Mouse (Mus musculus) kidney, adult 2 months (tissue): ENCODE measurements around the gene Ccdc88c. TPM values are rescaled to one million over a fixed set of nuclear protein-coding genes. Genes with fewer than 3 reads are reported as not detected.

Experiments
- DNase-seq: peaks from one replicate; pipeline ENCODE4 v3.0.0; 2021
- H3K27ac ChIP-seq: fragments of 200-500 bp; 2 replicates; pipeline ENCODE4 v1.5.1; 2012; ENCODE audit warnings: low read depth, low read length, control low read depth, inconsistent platforms; ENCODE audit not compliant: insufficient read depth
- H3K27me3 ChIP-seq: fragments of 200-500 bp; replicated peaks from 2 replicates; pipeline ENCODE4 v1.6.1; 2012; ENCODE audit warnings: mild to moderate bottlenecking, moderate library complexity, low read length, inconsistent platforms; ENCODE audit not compliant: control insufficient read depth, insufficient read depth
- H3K36me3 ChIP-seq: fragments of 200-500 bp; 2 replicates; pipeline ENCODE4 v1.6.1; 2012; ENCODE audit warnings: mild to moderate bottlenecking, moderate library complexity, low read length, inconsistent platforms; ENCODE audit not compliant: control insufficient read depth, insufficient read depth
- H3K4me1 ChIP-seq: fragments of 200-500 bp; 2 replicates; pipeline ENCODE4 v1.6.1; 2011; ENCODE audit warnings: low read length; ENCODE audit not compliant: control insufficient read depth, insufficient read depth
- H3K4me3 ChIP-seq: fragments of 200-500 bp; 2 replicates; pipeline ENCODE4 v1.5.1; 2011; ENCODE audit warnings: mild to moderate bottlenecking, low read depth, low read length, control low read depth; ENCODE audit not compliant: insufficient read depth
- CTCF ChIP-seq: fragments of 200-500 bp; conservative IDR thresholded peaks from 2 replicates; pipeline ENCODE4 v1.5.1; 2011; ENCODE audit warnings: low read depth, mild to moderate bottlenecking, control low read depth, low read length, moderate library complexity, mixed read lengths; ENCODE audit not compliant: insufficient read depth, insufficient read length
- POLR2A ChIP-seq: fragments of 200-500 bp; IDR thresholded peaks from one replicate; pipeline ENCODE4 v1.6.1; 2011; ENCODE audit warnings: low read depth, low read length, control low read depth
- WGBS: fragments of 180-500 bp; shearing (Covaris S2); methylation state at CpG from one replicate; pipeline ENCODE4 v1.1.7; 2018; 5-methylcytosine and 5-hydroxymethylcytosine counted together
- polyA plus RNA-seq: library from polyadenylated mRNA; depleted of rRNA; stranded (reverse); fragments of >200 nt; gene quantifications from 2 replicates; pipeline ENCODE4 v1.2.3, GENCODE M21; 2012

Gene Ccdc88c
- polyA plus RNA-seq, 1 experiment: 6.6 TPM

DNA sequence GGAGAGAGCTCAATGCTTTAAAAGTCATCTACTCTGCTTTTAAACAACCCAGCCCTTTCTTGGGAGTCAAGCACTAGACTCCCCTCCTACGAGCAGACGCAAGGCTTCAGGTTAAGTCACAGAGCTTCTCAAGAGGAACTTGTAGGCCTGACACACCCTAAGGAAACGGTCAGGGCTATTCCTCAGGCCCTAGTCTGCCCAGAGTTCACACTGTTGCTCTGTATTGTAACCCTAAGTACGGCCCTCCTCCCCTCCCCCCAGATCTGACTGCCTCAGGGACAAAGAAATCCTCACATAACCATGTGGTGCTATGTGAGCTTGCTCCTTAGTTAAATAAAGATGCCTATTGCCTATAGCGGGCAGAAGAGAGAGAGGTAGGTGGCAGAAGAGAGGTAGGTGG lies 79.7 kb downstream of the Ccdc88c start:
- DNase-seq: no peak
- no peak overlapping the region for H3K27ac ChIP-seq
- no peak overlapping the region for H3K4me3 ChIP-seq
- no peaks in the 10 kb centered on the region for H3K36me3 ChIP-seq
- no peaks in the 10 kb centered on the region for H3K27me3 ChIP-seq
- TF ChIP-seq CTCF (no peak), POLR2A (no peak)
- H3K4me1 ChIP-seq: no peaks in the 10 kb centered on the region
- 80% methylated on average over 5 of the region's 5 CpGs for WGBS

DNA sequence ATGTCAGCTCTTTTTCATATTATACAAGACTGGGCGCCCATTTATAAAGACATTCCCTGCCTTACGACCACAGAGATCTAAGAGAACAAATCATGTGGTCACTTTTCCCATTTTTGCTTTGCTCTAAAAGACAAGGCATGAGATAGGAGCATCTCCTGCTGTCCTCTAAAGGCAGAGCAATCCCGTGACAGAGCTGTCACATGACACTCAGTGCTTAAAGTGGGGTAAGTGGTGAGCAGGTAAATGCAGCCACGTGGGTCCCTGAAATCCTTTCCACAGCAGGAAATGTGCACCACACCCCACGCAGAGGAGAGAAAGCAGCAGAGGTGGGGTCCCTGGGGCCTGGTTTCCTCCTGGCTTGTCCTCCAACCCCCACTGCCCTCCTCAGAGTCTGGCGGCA lies 80.8 kb downstream of the Ccdc88c start:
- no peaks in the 10 kb centered on the region for H3K4me1 ChIP-seq
- no peak overlapping the region for H3K4me3 ChIP-seq
- H3K27me3 ChIP-seq: no peaks in the 10 kb centered on the region
- no peaks in the 10 kb centered on the region for H3K36me3 ChIP-seq
- 85% methylated on average over 6 of the region's 6 CpGs for WGBS
- H3K27ac ChIP-seq: no peak overlapping the region
- no peak for DNase-seq
- TF ChIP-seq POLR2A: no peak
- no peak for TF ChIP-seq CTCF

DNA sequence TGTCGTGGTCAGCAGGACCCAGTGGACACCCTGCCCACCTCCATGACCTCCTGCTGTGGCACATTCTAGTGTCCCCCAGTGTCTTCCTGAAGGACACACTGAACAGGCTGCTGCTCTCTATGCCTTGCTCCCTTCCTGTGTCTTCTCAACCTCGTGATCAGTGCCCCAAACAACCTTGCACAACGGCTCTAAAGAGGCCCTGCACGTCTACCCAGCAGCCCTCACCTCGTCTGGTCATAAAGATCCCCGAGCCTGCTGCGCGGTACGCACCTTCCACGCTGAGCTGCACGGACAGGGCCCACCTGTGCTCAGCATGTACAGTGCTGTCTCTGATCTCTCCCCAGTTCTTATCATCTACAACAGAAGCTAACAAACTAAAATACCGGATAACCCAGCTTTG lies 82.9 kb downstream of the Ccdc88c start:
- DNase-seq: no peak
- H3K36me3 ChIP-seq: no peaks in the 10 kb centered on the region
- no peaks in the 10 kb centered on the region for H3K4me1 ChIP-seq
- no peak overlapping the region for H3K27ac ChIP-seq
- TF ChIP-seq POLR2A: no peak
- TF ChIP-seq CTCF: no peak
- no peaks in the 10 kb centered on the region for H3K27me3 ChIP-seq
- H3K4me3 ChIP-seq: no peak overlapping the region
- 83% methylated on average over 12 of the region's 12 CpGs for WGBS

DNA sequence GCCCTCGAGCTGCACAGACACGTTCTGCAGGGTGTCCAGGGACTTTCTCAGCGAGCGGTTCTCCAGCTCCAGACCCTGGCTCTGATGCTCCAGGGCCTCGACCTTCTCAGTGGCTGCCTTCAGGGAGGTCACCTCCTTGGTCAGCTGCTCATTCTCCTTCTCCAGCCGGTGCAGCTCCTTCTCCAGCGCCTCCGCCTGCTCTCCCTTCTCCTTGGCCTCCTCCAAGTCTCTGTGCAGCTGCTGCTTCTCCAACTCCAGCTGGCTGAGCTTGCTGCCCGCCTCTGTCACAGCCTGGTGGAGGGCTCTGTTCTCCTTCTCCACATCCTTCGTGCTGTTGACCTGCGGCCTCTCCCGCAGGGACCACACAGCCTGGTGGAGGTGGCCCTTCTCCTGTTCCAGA lies 83.4 kb downstream of the Ccdc88c start:
- no peak overlapping the region for H3K27ac ChIP-seq
- DNase-seq: no peak
- H3K27me3 ChIP-seq: no peaks in the 10 kb centered on the region
- TF ChIP-seq CTCF (no peak), POLR2A (no peak)
- H3K4me1 ChIP-seq: no peaks in the 10 kb centered on the region
- H3K4me3 ChIP-seq: no peak overlapping the region
- WGBS: 70% methylated on average over 12 of the region's 12 CpGs
- H3K36me3 ChIP-seq: no peaks in the 10 kb centered on the region

DNA sequence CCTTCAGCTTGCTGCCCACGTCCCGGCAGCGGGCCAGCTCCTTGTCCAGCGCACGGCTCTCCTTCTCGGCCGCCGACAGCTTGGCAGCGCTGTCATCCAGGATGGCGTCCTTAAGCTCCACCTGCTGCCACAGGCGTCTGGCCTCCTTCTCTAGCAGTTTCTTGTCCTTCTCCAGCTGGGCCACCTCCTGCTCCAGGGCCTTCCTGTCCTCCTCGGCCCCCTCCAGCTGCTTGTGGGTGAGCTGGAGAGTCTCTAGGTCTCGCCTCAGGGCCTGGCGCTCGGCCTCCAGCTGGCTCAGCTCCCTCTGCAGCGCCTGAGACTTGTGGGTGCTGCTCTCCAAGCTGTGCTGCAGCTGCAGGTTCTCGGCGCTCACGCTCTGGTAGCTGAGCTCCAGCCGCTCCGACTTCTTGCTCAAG lies 83.9 kb downstream of the Ccdc88c start:
- no peak for DNase-seq
- TF ChIP-seq CTCF (no peak), POLR2A (no peak)
- Histone ChIP-seq H3K27me3 (no peaks in the 10 kb centered on the region), H3K4me1 (no peaks in the 10 kb centered on the region), H3K27ac (no peak overlapping the region), H3K36me3 (no peaks in the 10 kb centered on the region), H3K4me3 (no peak overlapping the region)
- 88% methylated on average over 21 of the region's 21 CpGs for WGBS

DNA sequence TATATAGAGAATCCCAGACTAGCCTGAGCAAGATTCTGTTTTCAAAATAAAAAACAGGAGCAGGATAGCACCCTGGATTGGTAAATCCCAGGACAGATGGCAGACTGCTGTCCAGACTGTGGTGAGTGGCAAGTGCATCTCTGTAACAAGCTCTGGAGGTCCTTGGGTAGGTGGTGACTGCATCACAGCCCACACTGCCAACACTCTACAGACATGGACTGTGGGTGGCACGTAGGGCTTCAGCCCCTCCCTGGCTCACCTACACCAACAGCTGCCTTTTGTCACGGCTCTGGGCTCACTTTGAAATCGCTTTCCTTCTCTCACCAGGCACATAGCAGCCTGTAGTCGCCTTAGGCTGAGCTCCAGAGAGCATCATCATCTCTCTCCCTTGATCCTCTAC lies 85.7 kb downstream of the Ccdc88c start:
- no peaks in the 10 kb centered on the region for H3K27me3 ChIP-seq
- H3K36me3 ChIP-seq: no peaks in the 10 kb centered on the region
- H3K27ac ChIP-seq: no peak overlapping the region
- DNase-seq: no peak
- WGBS: 88% methylated on average over 4 of the region's 4 CpGs
- H3K4me3 ChIP-seq: no peak overlapping the region
- no peaks in the 10 kb centered on the region for H3K4me1 ChIP-seq
- TF ChIP-seq POLR2A: no peak
- TF ChIP-seq CTCF: no peak

DNA sequence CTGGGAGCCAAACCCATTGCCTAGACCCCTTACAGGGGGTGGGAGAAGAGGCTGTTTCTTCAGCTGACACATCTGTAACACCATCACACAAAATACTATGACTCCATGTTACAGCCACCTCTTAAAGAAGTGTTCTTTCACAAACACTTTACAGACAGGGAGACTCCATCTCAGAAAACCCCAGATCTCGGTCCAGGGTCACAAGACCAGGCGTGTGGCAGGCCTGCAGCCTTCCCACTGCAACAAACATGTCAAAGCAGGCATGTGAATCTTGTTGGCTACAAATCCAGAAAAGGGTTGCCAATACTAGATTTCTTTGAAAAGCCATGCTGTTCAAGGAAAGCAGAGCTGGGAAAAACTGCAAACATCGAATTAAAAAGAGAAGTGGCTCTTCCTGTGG lies 87.5 kb downstream of the Ccdc88c start:
- DNase-seq: no peak
- H3K36me3 ChIP-seq: no peaks in the 10 kb centered on the region
- no peak for TF ChIP-seq CTCF
- no peak for TF ChIP-seq POLR2A
- H3K27ac ChIP-seq: no peak overlapping the region
- H3K4me3 ChIP-seq: no peak overlapping the region
- H3K27me3 ChIP-seq: no peaks in the 10 kb centered on the region
- WGBS: 84% methylated on average over 3 of the region's 3 CpGs
- 0 out of 2 replicates have a peak, but pooled peaks cover 5% of the 10 kb centered on the region for H3K4me1 ChIP-seq
